Mouse (Mus musculus) lung, embryonic 16.5 days (tissue): ENCODE measurements around the gene Pno1. TPM values are rescaled to one million over a fixed set of nuclear protein-coding genes. Genes with fewer than 3 reads are reported as not detected.
A peak's percentile ranks its signal among the peaks of the same experiment; 100 is the strongest.

ENCODE experiments used
- ATAC-seq: fragments of 200-750 bp; cut with Nextera tagmentation; 2 replicates; pipeline ENCODE4 v1.8.0; 2017; ENCODE audit warnings: low read depth, mild to moderate bottlenecking, moderate library complexity
- H3K27ac ChIP-seq: fragments of 300-500 bp; sonication (generic); 2 replicates; pipeline ENCODE4 v1.5.1; 2014; ENCODE audit warnings: mild to moderate bottlenecking, control low read depth, low read length
- H3K27me3 ChIP-seq: fragments of 300-500 bp; sonication (generic); 2 replicates; pipeline ENCODE4 v1.6.1; 2014; ENCODE audit warnings: low read depth, low read length, mixed read lengths; ENCODE audit not compliant: control insufficient read depth, insufficient read depth
- H3K36me3 ChIP-seq: fragments of 300-500 bp; sonication (generic); 2 replicates; pipeline ENCODE4 v1.6.1; 2014; ENCODE audit warnings: low read length; ENCODE audit not compliant: control insufficient read depth, insufficient read depth
- H3K4me1 ChIP-seq: fragments of 300-500 bp; sonication (generic); replicated peaks from 2 replicates; pipeline ENCODE4 v1.6.1; 2014; ENCODE audit warnings: low read length, mixed read lengths; ENCODE audit not compliant: control insufficient read depth, insufficient read depth
- H3K4me2 ChIP-seq: fragments of 300-500 bp; sonication (generic); 2 replicates; pipeline ENCODE4 v1.6.1; 2014; ENCODE audit warnings: low read depth, low read length, control low read depth
- H3K4me3 ChIP-seq: fragments of 300-500 bp; sonication (generic); 2 replicates; pipeline ENCODE4 v1.5.1; 2014; ENCODE audit warnings: mild to moderate bottlenecking, low read length, control low read depth
- H3K9ac ChIP-seq: fragments of 300-500 bp; sonication (generic); 2 replicates; pipeline ENCODE4 v1.6.1; 2014; ENCODE audit warnings: low read length, control low read depth
- H3K9me3 ChIP-seq: fragments of 300-500 bp; sonication (generic); 2 replicates; pipeline ENCODE4 v1.6.1; 2016; ENCODE audit warnings: low read length; ENCODE audit not compliant: control insufficient read depth
- WGBS: fragments of 180-500 bp; shearing (Covaris S2); extraction: QIAGEN DNeasy Blood & Tissue Kit; methylation state at CpG from one replicate; pipeline ENCODE4 v1.1.7; 2014; 5-methylcytosine and 5-hydroxymethylcytosine counted together
- polyA plus RNA-seq: library from polyadenylated mRNA; unstranded; fragments of >200 nt; fragmentation: Nextera tagmentation; extraction: Ambion mirVana; gene quantifications from 2 replicates; pipeline ENCODE4 v1.2.1, GENCODE M21; 2015

Pno1 gene
- polyA plus RNA-seq, 1 experiment from 2014 or later, result 53.0 TPM

GRCm38 (mm10) chr11:17215475-17215874 is 4.1 kb upstream of the Pno1 start:
- Histone ChIP-seq H3K4me2 (no peak overlapping the region), H3K36me3 (no peaks in the 10 kb centered on the region), H3K27ac (no peak overlapping the region), H3K27me3 (no peaks in the 10 kb centered on the region), H3K4me3 (no peak overlapping the region), H3K9ac (no peak overlapping the region), H3K4me1 (peaks cover 7% of the 10 kb centered on the region), H3K9me3 (no peaks in the 10 kb centered on the region)
- 84% methylated on average over 3 of the region's 3 CpGs for WGBS
- no peak for ATAC-seq

DNA sequence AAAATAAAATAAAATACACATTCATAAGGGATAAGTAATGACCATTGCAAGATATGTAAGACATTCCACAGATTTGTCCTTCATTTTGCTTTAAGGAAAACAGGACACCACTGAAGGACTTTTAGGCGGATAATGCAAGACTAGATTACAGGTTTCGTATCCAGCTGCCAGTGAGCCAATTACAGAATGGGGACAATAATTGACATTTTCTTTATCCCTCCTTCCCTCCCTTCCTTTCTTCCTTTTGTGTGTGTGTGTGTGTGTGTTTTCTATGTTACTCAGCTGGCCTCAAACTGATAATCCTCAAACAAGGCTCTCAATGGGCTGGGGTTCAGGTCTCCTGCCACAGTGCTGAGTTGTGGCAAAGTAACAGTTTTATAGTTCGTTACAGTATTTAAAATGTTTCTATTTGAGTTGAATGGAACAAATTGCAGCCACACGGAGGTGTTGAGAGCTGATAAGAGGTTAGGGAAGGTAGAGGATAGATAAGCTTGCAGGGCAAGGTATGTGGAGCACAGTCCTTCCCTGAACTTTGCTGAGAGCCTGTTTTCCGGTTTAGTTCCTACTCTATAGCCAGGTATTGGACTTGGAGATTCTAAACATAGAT is 1.6 kb upstream of the Pno1 start:
- Histone ChIP-seq H3K27me3 (no peaks in the 10 kb centered on the region), H3K4me2 (peak overlapping the region; percentile 78; the same call in 1 of the 2 replicates), H3K9me3 (no peaks in the 10 kb centered on the region), H3K4me3 (peak overlapping the region; percentile 93; the same call in 1 of the 2 replicates), H3K36me3 (no peaks in the 10 kb centered on the region; the same call in 1 of the 2 replicates), H3K9ac (no peak overlapping the region), H3K4me1 (peaks cover 11% of the 10 kb centered on the region), H3K27ac (no peak overlapping the region)
- ATAC-seq, result no peak
- 59% methylated on average over 5 of the region's 5 CpGs for WGBS

- no peaks in the 10 kb centered on the region; the same call in 1 of the 2 replicates for H3K36me3 ChIP-seq
- WGBS, result 1% methylated on average over 10 of the region's 10 CpGs
- peak; percentile 13; the same call in 1 of the 2 replicates for ATAC-seq
- H3K9me3 ChIP-seq, result no peaks in the 10 kb centered on the region
- peak overlapping the region; percentile 78 for H3K4me2 ChIP-seq
- H3K4me3 ChIP-seq, result peak overlapping the region; percentile 93
- no peaks in the 10 kb centered on the region for H3K27me3 ChIP-seq
- peak overlapping the region; percentile 92 for H3K9ac ChIP-seq
- H3K27ac ChIP-seq, result peak overlapping the region; percentile 78
- H3K4me1 ChIP-seq, result peaks cover 11% of the 10 kb centered on the region
Observed at GRCm38 (mm10) chr11:17212141-17212495, 750 bp upstream of the Pno1 start.

GRCm38 (mm10) chr11:17202481-17202880 is 8.9 kb downstream of the Pno1 start:
- Histone ChIP-seq H3K9ac (no peak overlapping the region), H3K27me3 (no peaks in the 10 kb centered on the region), H3K9me3 (no peaks in the 10 kb centered on the region), H3K4me1 (0 out of 2 replicates have a peak, but pooled peaks cover 3% of the 10 kb centered on the region), H3K4me2 (no peak overlapping the region), H3K4me3 (no peak overlapping the region), H3K36me3 (peaks cover 15% of the 10 kb centered on the region), H3K27ac (no peak overlapping the region)
- WGBS, result 88% methylated on average over 6 of the region's 6 CpGs
- ATAC-seq, result no peak

DNA sequence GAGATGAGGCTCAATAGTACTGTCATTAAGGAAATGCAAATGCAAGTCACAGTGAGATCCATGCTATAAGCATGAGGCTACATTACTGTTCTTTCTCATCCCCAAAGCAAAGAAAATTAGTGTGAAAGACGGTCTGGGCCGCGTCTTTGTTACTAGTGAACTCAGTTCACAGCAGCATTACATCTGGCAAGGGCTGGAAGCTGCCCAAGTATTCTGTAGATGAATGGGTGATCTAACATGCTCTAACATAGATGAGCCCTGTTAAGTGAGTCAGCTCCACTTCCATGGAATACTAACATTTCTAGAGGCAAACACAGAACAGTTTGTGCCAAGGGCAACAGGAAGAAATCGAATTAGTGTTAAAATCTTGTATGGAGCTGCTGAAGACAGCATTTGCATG is 10.4 kb downstream of the Pno1 start:
- Histone ChIP-seq H3K36me3 (peaks cover 25% of the 10 kb centered on the region), H3K4me3 (no peak overlapping the region), H3K9me3 (no peaks in the 10 kb centered on the region), H3K4me2 (no peak overlapping the region), H3K4me1 (0 out of 2 replicates have a peak, but pooled peaks cover 3% of the 10 kb centered on the region), H3K27me3 (no peaks in the 10 kb centered on the region), H3K9ac (no peak overlapping the region), H3K27ac (no peak overlapping the region)
- 85% methylated on average over 4 of the region's 4 CpGs for WGBS
- no peak for ATAC-seq

- Histone ChIP-seq H3K9ac (no peak overlapping the region), H3K36me3 (peaks cover 33% of the 10 kb centered on the region), H3K27me3 (no peaks in the 10 kb centered on the region), H3K4me1 (0 out of 2 replicates have a peak, but pooled peaks cover 3% of the 10 kb centered on the region), H3K4me3 (no peak overlapping the region), H3K27ac (peak overlapping the region; percentile 80), H3K9me3 (no peaks in the 10 kb centered on the region), H3K4me2 (no peak overlapping the region)
- WGBS, result 52% methylated on average over 3 of the region's 3 CpGs
- ATAC-seq, result peak; percentile 90
Observed at GRCm38 (mm10) chr11:17199840-17200501, 11.4 kb downstream of the Pno1 start.

GRCm38 (mm10) chr11:17199170-17199569 is 12.2 kb downstream of the Pno1 start:
- ATAC-seq, result no peak
- H3K27ac ChIP-seq, result peak overlapping the region; percentile 75; the same call in 1 of the 2 replicates
- no peak overlapping the region for H3K4me3 ChIP-seq
- peaks cover 35% of the 10 kb centered on the region for H3K36me3 ChIP-seq
- H3K9me3 ChIP-seq, result no peaks in the 10 kb centered on the region
- no peak overlapping the region for H3K9ac ChIP-seq
- 0 out of 2 replicates have a peak, but pooled peaks cover 3% of the 10 kb centered on the region for H3K4me1 ChIP-seq
- 65% methylated on average over 5 of the region's 5 CpGs for WGBS
- no peaks in the 10 kb centered on the region for H3K27me3 ChIP-seq
- no peak overlapping the region for H3K4me2 ChIP-seq

- Histone ChIP-seq H3K9ac (no peak overlapping the region), H3K9me3 (no peaks in the 10 kb centered on the region), H3K4me2 (no peak overlapping the region), H3K36me3 (peaks cover 18% of the 10 kb centered on the region), H3K4me1 (no peaks in the 10 kb centered on the region), H3K27me3 (no peaks in the 10 kb centered on the region), H3K27ac (no peak overlapping the region), H3K4me3 (no peak overlapping the region)
- 62% methylated on average over 9 of the region's 9 CpGs for WGBS
- ATAC-seq, result peak; percentile 71
Observed at GRCm38 (mm10) chr11:17192151-17192844, 19.1 kb downstream of the Pno1 start.

GRCm38 (mm10) chr11:17188786-17189185 is 22.6 kb downstream of the Pno1 start:
- Histone ChIP-seq H3K27ac (no peak overlapping the region), H3K9me3 (no peaks in the 10 kb centered on the region), H3K4me3 (no peak overlapping the region), H3K9ac (no peak overlapping the region), H3K4me1 (no peaks in the 10 kb centered on the region), H3K36me3 (no peaks in the 10 kb centered on the region), H3K4me2 (no peak overlapping the region), H3K27me3 (no peaks in the 10 kb centered on the region)
- 70% methylated on average over 3 of the region's 3 CpGs for WGBS
- ATAC-seq, result no peak
